Mouse (Mus musculus): ENCODE measurements around the gene Lrrc8b. TPM values are rescaled to one million over a fixed set of nuclear protein-coding genes. Genes with fewer than 3 reads are reported as not detected.

Gene Lrrc8b
- polyA plus RNA-seq, 1 experiment from 2014 or later, result 8.1 TPM

DNA sequence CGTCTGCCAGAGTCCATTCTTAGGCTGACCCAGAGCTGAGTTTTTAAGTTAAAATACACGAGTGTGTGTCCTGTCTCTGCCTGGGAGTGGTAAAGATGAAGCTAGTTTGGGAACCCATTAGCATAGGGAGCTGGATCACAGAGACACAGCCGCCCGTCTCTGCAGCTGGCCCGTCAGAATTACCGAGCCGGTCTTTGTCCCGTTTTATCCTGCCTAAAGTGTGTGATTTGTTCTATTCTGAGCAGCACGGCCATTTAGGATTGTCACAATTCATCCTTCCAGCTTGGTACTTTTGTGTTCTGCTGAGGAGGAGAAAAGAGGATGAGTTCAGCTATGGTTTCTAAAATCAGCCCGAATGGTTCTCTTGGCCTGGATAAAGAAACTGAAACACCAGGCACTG is 51.7 kb downstream of the Lrrc8b start:
- Histone ChIP-seq H3K4me3 (no peak overlapping the region), H3K36me3 (replicated peaks) (peaks cover 4% of the 10 kb centered on the region), H3K9me3 (no peaks in the 10 kb centered on the region), H3K27ac (no peak overlapping the region), H3K27me3 (ENCODE audit: poor library complexity, severe bottlenecking) (no peaks in the 10 kb centered on the region), H3K4me1 (no peaks in the 10 kb centered on the region)
- no peak for DNase-seq (ENCODE audit: extremely low spot score, low spot score)
- WGBS, result 86% methylated on average over 10 of the region's 10 CpGs

DNA sequence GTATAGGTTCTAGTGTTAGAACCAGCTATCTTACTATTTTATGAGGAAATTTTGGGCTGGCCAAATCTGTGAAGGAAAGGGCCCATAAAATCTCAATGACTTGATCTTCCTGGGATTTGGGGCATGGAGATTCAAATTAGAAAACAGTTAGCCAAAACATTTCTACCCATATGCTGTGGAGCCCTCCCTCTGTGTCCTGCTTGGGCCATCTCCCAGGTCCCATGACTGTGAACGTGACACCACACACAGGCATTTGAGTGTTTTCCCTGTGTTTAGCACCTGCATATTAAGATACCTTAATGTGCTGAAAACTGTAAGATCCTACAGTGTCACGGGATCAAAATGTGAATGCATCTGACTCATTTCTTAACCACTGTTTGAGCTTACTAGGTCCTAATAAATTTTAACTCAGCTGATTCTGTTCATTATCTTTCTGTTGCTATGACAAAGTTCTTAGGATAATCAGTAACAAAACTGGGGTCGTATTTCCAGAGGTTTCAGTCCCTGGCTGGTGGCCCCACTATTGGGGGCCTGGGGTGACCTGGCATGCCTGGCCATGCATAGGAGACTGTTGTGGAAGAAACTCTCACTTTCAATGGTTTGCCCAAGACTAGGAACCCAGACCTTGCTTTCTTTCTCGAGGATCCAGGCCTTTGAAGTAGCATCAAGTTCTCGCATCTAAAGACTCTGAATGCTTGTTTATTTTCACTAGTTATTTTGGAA is 57.6 kb downstream of the Lrrc8b start:
- Histone ChIP-seq H3K9me3 (no peaks in the 10 kb centered on the region), H3K27ac (no peak overlapping the region), H3K27me3 (ENCODE audit: poor library complexity, severe bottlenecking) (no peaks in the 10 kb centered on the region), H3K4me3 (no peak overlapping the region), H3K4me1 (peaks cover 10% of the 10 kb centered on the region), H3K36me3 (replicated peaks) (peaks cover 13% of the 10 kb centered on the region)
- DNase-seq (ENCODE audit: extremely low spot score, low spot score), result no peak
- WGBS, result 86% methylated on average over 5 of the region's 5 CpGs

DNA sequence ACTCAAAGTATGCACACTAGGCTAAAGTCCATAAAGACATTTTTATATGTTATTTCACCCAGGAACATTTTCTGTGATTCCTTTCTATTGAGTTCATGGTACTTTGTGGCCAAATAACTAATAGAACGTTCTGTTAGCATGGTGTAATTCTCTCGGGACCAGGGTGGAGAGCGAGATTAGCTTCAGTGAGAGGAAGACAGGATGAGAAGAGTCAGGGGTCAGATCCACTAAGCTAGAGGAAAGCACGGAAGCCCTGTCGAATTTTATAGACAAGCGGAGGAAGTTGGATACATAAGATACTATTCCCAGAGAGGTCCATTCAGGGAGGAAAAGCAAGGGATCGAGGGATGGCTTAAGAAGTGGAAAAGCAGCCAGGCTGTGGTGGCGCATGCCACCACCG is 62.0 kb downstream of the Lrrc8b start:
- WGBS, result 91% methylated on average over 9 of the region's 9 CpGs
- Histone ChIP-seq H3K27me3 (ENCODE audit: poor library complexity, severe bottlenecking) (no peaks in the 10 kb centered on the region), H3K9me3 (no peaks in the 10 kb centered on the region)

DNA sequence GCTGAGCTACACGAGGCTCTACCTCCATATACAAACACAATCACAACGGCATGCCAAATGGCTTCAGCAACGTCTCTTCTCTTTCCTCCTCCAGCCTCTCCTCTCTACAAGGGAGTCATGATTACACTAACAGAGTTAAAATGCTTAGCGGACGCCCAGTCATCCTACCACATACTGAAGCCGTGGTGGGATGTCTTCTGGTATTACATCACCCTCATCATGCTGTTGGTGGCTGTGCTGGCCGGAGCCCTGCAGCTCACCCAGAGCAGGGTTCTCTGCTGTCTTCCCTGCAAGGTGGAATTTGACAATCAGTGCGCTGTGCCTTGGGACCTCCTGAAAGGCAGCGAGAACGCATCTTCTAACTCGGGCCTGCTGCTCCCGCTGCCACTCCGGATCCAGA is 64.1 kb downstream of the Lrrc8b start:
- no peak overlapping the region for H3K27ac ChIP-seq
- H3K27me3 ChIP-seq (ENCODE audit: poor library complexity, severe bottlenecking), result no peaks in the 10 kb centered on the region
- no peak for DNase-seq (ENCODE audit: extremely low spot score, low spot score)
- no peaks in the 10 kb centered on the region for H3K9me3 ChIP-seq
- H3K36me3 ChIP-seq (replicated peaks), result peaks cover 55% of the 10 kb centered on the region
- 94% methylated on average over 13 of the region's 13 CpGs for WGBS
- no peaks in the 10 kb centered on the region; the same call in 1 of the 2 replicates for H3K4me1 ChIP-seq
- no peak overlapping the region for H3K4me3 ChIP-seq

More for the DNA sequence above, 62.0 kb downstream of the Lrrc8b start:
- DNase-seq (ENCODE audit: extremely low spot score, low spot score), result no peak
- Histone ChIP-seq H3K36me3 (replicated peaks) (peaks cover 39% of the 10 kb centered on the region), H3K4me3 (no peak overlapping the region), H3K4me1 (peaks cover 10% of the 10 kb centered on the region), H3K27ac (no peak overlapping the region)

DNA sequence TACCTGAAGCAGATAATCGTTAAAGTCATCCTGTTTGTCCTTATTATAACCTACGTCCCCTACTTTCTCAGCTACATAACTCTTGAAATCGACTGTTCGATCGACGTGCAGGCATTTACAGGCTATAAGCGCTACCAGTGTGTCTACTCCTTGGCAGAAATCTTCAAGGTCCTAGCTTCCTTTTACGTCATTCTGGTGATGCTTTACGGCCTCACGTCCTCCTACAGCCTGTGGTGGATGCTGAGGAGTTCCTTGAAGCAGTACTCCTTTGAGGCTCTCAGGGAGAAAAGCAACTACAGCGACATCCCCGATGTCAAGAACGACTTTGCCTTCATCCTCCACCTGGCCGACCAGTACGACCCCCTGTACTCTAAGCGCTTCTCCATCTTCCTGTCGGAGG is 65.0 kb downstream of the Lrrc8b start:
- H3K9me3 ChIP-seq, result no peaks in the 10 kb centered on the region
- no peak overlapping the region for H3K27ac ChIP-seq
- no peaks in the 10 kb centered on the region for H3K27me3 ChIP-seq (ENCODE audit: poor library complexity, severe bottlenecking)
- peaks cover 62% of the 10 kb centered on the region for H3K36me3 ChIP-seq (replicated peaks)
- WGBS, result 96% methylated on average over 17 of the region's 17 CpGs
- no peak for DNase-seq (ENCODE audit: extremely low spot score, low spot score)
- H3K4me3 ChIP-seq, result no peak overlapping the region
- no peaks in the 10 kb centered on the region; the same call in 1 of the 2 replicates for H3K4me1 ChIP-seq

DNA sequence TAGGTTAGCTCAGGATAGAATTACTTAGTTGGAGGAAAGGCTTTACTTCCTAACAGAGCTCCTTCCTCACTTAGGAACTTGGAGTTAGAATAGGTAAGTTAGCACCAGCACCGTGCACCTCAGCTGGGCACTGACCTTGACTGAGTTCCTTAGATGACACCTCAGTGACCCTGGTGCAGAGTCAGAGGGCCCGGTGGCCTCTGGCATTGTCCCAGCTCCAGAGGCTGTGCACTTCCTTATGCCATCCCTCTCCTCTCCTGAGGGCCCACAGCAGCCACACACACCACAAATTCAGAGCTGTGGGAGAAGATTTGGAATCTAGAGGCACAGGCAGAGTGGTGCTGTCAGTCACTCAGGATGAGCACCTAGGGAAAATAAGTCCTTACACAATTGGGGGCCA is 68.1 kb downstream of the Lrrc8b start:
- Histone ChIP-seq H3K9me3 (no peaks in the 10 kb centered on the region), H3K27me3 (ENCODE audit: poor library complexity, severe bottlenecking) (no peaks in the 10 kb centered on the region), H3K27ac (no peak overlapping the region), H3K36me3 (replicated peaks) (peaks cover 77% of the 10 kb centered on the region), H3K4me3 (no peak overlapping the region), H3K4me1 (no peaks in the 10 kb centered on the region; the same call in 1 of the 2 replicates)
- DNase-seq (ENCODE audit: extremely low spot score, low spot score), result no peak
- 92% methylated on average over 2 of the region's 2 CpGs for WGBS

DNA sequence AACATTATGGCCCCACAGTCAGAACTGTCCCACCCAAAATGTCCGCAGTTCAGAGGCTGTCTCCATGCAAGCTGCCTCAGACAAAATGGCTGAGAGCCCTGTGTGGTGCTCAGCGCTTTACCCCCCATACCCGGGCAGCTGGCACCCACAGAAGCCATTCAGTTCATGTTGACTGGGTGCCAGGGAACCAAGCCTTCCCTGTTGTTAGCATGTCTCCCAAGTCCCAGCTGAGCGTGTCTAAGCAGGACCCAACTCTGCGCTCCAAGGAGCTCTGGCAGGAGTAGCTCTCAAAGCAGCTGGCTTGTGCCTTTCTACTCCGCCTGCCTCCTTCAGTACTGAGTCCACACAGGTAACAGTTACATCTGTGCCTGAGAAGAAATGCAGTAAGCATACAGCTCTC is 68.7 kb downstream of the Lrrc8b start:
- Histone ChIP-seq H3K4me1 (no peaks in the 10 kb centered on the region; the same call in 1 of the 2 replicates), H3K9me3 (no peaks in the 10 kb centered on the region), H3K27ac (no peak overlapping the region), H3K4me3 (no peak overlapping the region), H3K36me3 (replicated peaks) (peaks cover 77% of the 10 kb centered on the region), H3K27me3 (ENCODE audit: poor library complexity, severe bottlenecking) (no peaks in the 10 kb centered on the region)
- DNase-seq (ENCODE audit: extremely low spot score, low spot score), result no peak
- WGBS, result 91% methylated on average over 6 of the region's 6 CpGs

DNA sequence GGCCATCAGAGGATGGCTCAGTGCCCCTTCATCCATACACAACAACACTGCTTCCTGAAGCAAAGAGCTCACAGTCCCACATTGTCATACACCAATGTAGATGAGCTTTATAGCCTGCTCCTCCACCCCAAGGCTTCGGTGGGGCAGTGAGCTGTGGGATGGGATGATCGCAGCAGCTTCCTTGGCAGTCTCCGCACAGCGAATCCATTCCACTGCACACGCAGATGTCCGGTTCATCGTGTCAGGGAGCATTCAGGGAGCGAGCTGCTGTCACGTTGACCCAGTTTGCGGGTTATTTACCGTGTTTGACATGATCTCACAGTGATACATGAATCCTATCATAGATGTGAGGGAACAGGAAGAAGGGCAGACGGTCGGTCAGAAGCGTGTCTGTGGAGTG is 69.3 kb downstream of the Lrrc8b start:
- H3K27me3 ChIP-seq (ENCODE audit: poor library complexity, severe bottlenecking), result peaks cover under 1% of the 10 kb centered on the region; the same call in 1 of the 2 replicates
- WGBS, result 96% methylated on average over 14 of the region's 14 CpGs

DNA sequence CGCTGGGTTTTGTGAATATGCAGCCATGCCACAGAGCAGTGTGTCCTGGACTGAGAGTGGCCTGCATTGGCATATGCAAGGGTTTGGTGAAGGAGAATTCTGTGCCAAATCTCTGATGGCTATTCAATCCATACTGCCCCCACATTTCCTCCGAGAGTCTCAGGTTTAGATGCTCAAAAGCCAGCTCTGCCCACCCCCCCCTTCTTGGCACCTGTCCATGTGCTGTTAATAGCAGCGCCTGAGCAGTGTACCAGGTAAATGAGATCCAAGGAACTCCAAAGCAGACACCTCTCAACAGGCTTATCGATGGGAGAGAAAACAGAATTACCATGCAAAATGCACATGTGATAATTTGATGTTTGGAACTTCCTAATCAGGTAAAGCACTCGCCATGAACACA is 74.6 kb downstream of the Lrrc8b start:
- Histone ChIP-seq H3K4me1 (peaks cover 45% of the 10 kb centered on the region), H3K9me3 (no peaks in the 10 kb centered on the region), H3K27me3 (ENCODE audit: poor library complexity, severe bottlenecking) (peaks cover 42% of the 10 kb centered on the region), H3K27ac (no peak overlapping the region), H3K36me3 (replicated peaks) (peaks cover 27% of the 10 kb centered on the region), H3K4me3 (no peak overlapping the region)
- 95% methylated on average over 5 of the region's 5 CpGs for WGBS
- DNase-seq (ENCODE audit: extremely low spot score, low spot score), result no peak

More for the DNA sequence above, 69.3 kb downstream of the Lrrc8b start:
- Histone ChIP-seq H3K4me3 (no peak overlapping the region), H3K27ac (no peak overlapping the region), H3K9me3 (no peaks in the 10 kb centered on the region), H3K4me1 (no peaks in the 10 kb centered on the region; the same call in 1 of the 2 replicates), H3K36me3 (replicated peaks) (peaks cover 71% of the 10 kb centered on the region)
- no peak for DNase-seq (ENCODE audit: extremely low spot score, low spot score)

DNA sequence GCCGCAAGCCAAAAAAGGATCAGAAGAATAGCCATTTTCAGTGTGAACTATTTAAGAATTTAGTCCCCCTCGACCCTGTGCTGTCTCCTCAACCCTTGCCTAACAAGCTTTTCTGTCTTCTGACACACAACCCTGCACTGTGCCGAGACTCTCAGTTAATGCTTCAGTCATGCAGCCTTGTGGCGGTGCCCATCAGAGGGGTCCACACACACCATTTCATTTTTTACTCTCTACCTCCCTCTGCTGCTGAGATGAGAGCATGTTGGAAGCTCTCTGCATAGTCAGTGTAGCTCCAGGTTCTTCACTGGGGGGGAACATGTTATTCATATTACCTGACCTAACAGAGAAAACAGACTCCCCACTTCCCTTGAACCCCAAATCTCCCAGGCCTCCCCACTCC is 75.8 kb downstream of the Lrrc8b start:
- H3K36me3 ChIP-seq (replicated peaks), result peaks cover 17% of the 10 kb centered on the region
- H3K27me3 ChIP-seq (ENCODE audit: poor library complexity, severe bottlenecking), result peaks cover 46% of the 10 kb centered on the region
- no peak overlapping the region for H3K4me3 ChIP-seq
- H3K4me1 ChIP-seq, result peaks cover 57% of the 10 kb centered on the region
- WGBS, result 63% methylated on average over 4 of the region's 4 CpGs
- DNase-seq (ENCODE audit: extremely low spot score, low spot score), result no peak
- no peak overlapping the region for H3K27ac ChIP-seq
- no peaks in the 10 kb centered on the region for H3K9me3 ChIP-seq

DNA sequence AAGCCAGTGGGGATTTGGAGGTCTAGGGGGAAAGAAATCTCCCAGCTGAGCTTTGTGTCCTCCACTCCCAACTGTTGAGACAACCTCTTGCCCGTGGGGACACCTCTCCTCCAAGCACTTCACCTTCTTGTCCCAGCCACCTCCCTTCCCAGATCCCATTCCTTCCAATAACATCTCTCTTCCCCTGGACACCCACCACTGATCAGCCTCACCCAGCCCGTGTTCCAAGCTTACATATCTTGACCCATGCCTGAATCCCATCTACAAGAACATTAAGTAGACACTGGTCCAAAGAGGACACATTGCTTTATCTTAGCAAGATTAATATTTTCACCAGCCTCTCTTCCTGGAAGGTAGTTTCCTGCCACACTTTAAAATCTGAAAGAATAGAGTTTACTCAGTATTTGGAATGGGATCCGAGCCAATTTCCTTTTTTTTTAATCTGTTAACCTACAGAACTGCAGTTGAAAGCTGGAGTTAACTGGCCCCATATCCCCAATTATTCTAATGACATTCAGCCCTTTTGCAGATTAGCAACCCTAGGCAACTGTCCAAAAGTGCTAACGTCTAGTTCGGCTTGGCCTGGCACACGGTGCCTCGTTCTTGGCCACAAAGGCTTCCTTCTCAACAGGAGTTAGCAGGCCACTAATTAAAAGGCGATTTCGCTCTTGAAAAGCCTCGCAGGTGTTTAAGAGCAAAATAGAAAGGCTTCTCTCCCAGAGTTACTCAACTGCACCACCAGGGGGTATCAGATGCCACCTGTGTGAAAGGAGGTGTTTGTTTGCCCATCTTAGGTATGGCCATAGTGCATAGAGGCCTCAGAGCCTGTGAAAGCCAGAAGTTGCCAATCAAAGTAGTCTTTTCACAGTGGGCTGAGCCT is 77.0 kb downstream of the Lrrc8b start:
- Histone ChIP-seq H3K27ac (peak overlapping the region; percentile 65; the same call in 1 of the 2 replicates), H3K27me3 (ENCODE audit: poor library complexity, severe bottlenecking) (peaks cover 57% of the 10 kb centered on the region), H3K4me3 (no peak overlapping the region), H3K9me3 (no peaks in the 10 kb centered on the region), H3K4me1 (peaks cover 69% of the 10 kb centered on the region), H3K36me3 (replicated peaks) (peaks cover 9% of the 10 kb centered on the region)
- DNase-seq (ENCODE audit: extremely low spot score, low spot score), result peak; percentile 71
- WGBS, result 17% methylated on average over 10 of the region's 10 CpGs

DNA sequence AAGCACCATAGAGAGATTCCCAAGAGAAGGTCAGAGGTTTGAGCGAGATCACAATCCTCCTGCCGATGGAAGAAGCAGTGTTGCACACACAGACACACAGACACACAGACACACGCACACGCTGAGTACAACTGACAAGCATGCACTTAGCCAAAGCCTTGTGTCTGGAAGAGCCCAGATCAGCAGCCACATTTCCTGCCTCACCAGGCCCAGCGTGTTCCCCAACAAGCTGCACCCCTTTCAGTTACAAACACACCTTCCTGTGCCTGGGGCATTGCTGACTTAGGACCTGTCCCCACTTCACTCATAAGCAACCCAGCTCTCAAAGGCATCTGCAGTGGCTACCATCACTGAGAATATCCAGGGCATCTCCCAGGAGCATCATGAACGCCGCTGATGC is 77.8 kb downstream of the Lrrc8b start:
- 62% methylated on average over 7 of the region's 7 CpGs for WGBS
- Histone ChIP-seq H3K27ac (peak overlapping the region; percentile 65), H3K4me3 (no peak overlapping the region), H3K36me3 (replicated peaks) (peaks cover 3% of the 10 kb centered on the region; the same call in 1 of the 2 replicates), H3K4me1 (peaks cover 77% of the 10 kb centered on the region), H3K9me3 (no peaks in the 10 kb centered on the region), H3K27me3 (ENCODE audit: poor library complexity, severe bottlenecking) (peaks cover 57% of the 10 kb centered on the region)
- DNase-seq (ENCODE audit: extremely low spot score, low spot score), result no peak
